ENCODE assay signal across 22 mouse cellular contexts in genomic region chr12:85570158-85570540, GRCm38 (mm10). TPM values are rescaled to one million over a fixed set of nuclear protein-coding genes. Genes with fewer than 3 reads are reported as not detected.
DNase-seq lines count a peak whose midpoint lies in the region; ATAC-seq and TF ChIP-seq lines count a peak whose summit lies in the region.
"Had no signal": no experiment of that assay in that cellular context is flagged by ENCODE, and none has a peak within 500 bp of the region (broad histone marks: within the 10 kb centered on the region; RNA-seq: fewer than 3 reads in every experiment).

No protein-coding gene starts in this region.

- DNase-seq in heart, postnatal 0 days (ENCODE audit: low spot score) = no peak
- DNase-seq in heart, postnatal 25 days (ENCODE audit: low spot score) = no peak
- peak; percentile 81 for DNase-seq in 416B (ENCODE audit: low read depth)
- no peak for DNase-seq in cerebellum, adult 18-20 months
- DNase-seq: B cell, adult 2 months; cerebellum, adult 11 months; cerebellum, postnatal 14 days; heart, adult 18-20 months; kidney, adult 11 months had no signal

- H3K4me1 ChIP-seq in heart, postnatal 0 days (ENCODE audit: control insufficient read depth, insufficient read depth) = peaks cover 15% of the 10 kb centered on the region
- H3K4me1 ChIP-seq in brown adipose tissue, adult 24 weeks (ENCODE audit: control insufficient read depth, insufficient read depth, insufficient read length, low read length) = peaks cover 7% of the 10 kb centered on the region
- H3K4me1 ChIP-seq in olfactory bulb, adult 2 months (ENCODE audit: control insufficient read depth, insufficient read depth, low read length) = peaks cover 25% of the 10 kb centered on the region
- H3K4me1 ChIP-seq in liver, embryonic 12.5 days = no peaks in the 10 kb centered on the region
- H3K4me1 ChIP-seq: embryonic facial prominence, embryonic 12.5 days had no signal

- no peak for TF ChIP-seq POLR2A in olfactory bulb, adult 2 months (IDR thresholded peaks at IDR 0.05; ENCODE audit: insufficient read depth, low read depth, low read length)

- no peak for TF ChIP-seq EP300 in heart, postnatal 0 days (IDR thresholded peaks at IDR 0.05; ENCODE audit: low read depth)

- H3K27ac ChIP-seq in heart, postnatal 0 days (ENCODE audit: low read depth) = 0 out of 2 replicates have a peak overlapping the region, but pooled peaks have one; percentile 20
- H3K27ac ChIP-seq in brown adipose tissue, adult 24 weeks (replicated peaks; ENCODE audit: low read depth, low read length) = peak overlapping the region; percentile 38
- peak overlapping the region; percentile 10; the same call in 1 of the 2 replicates for H3K27ac ChIP-seq in olfactory bulb, adult 2 months (ENCODE audit: insufficient read depth, low read depth, low read length)
- H3K27ac ChIP-seq in liver, embryonic 12.5 days = no peak overlapping the region
- H3K27ac ChIP-seq: embryonic facial prominence, embryonic 12.5 days; heart, embryonic 13.5 days; kidney, embryonic 15.5 days; liver, embryonic 14.5 days; lung, embryonic 15.5 days; midbrain, embryonic 12.5 days; neural tube, embryonic 13.5 days had no signal

- intact Hi-C loops in heart, postnatal 25 days (cut with DNase I) = loop anchor here (5.0 kb wide), 1 partner anchor 62 kb away; no protein-coding TSS in a partner anchor

- TF ChIP-seq CTCF in heart, postnatal 0 days (IDR thresholded peaks at IDR 0.05; ENCODE audit: low read depth) = no peak
- no peak for TF ChIP-seq CTCF in olfactory bulb, adult 2 months (IDR thresholded peaks at IDR 0.05; ENCODE audit: insufficient read depth, low read depth, low read length)

- H3K9ac ChIP-seq in heart, postnatal 0 days (replicated peaks; ENCODE audit: low read depth, low read length) = no peak overlapping the region
- H3K9ac ChIP-seq in liver, embryonic 12.5 days = no peak overlapping the region
- H3K9ac ChIP-seq: embryonic facial prominence, embryonic 12.5 days; kidney, embryonic 15.5 days; liver, embryonic 14.5 days; lung, embryonic 15.5 days; midbrain, embryonic 12.5 days; neural tube, embryonic 13.5 days had no signal

- H3K36me3 ChIP-seq in heart, postnatal 0 days (replicated peaks; ENCODE audit: control insufficient read depth, insufficient read depth, low read length) = no peaks in the 10 kb centered on the region
- no peaks in the 10 kb centered on the region for H3K36me3 ChIP-seq in liver, embryonic 12.5 days
- H3K36me3 ChIP-seq: embryonic facial prominence, embryonic 12.5 days; heart, embryonic 13.5 days; kidney, embryonic 15.5 days; lung, embryonic 15.5 days; midbrain, embryonic 12.5 days; neural tube, embryonic 13.5 days had no signal

- no peak overlapping the region for H3K4me2 ChIP-seq in heart, postnatal 0 days (ENCODE audit: low read depth, low read length)
- H3K4me2 ChIP-seq in liver, embryonic 12.5 days = no peak overlapping the region
- H3K4me2 ChIP-seq: embryonic facial prominence, embryonic 12.5 days; heart, embryonic 13.5 days; kidney, embryonic 15.5 days; lung, embryonic 15.5 days; midbrain, embryonic 12.5 days; neural tube, embryonic 13.5 days had no signal

- WGBS in heart, postnatal 0 days = 67% methylated on average over 1 of the region's 1 CpGs
- WGBS in olfactory bulb, adult 2 months = 54% methylated on average over 1 of the region's 1 CpGs
- WGBS in liver, embryonic 12.5 days (ENCODE audit: insufficient replicate concordance) = 65% methylated on average over 1 of the region's 1 CpGs

- H3K9me3 ChIP-seq in heart, postnatal 0 days (replicated peaks; ENCODE audit: control insufficient read depth, low read length) = no peaks in the 10 kb centered on the region
- no peaks in the 10 kb centered on the region for H3K9me3 ChIP-seq in liver, embryonic 12.5 days (replicated peaks)
- H3K9me3 ChIP-seq: embryonic facial prominence, embryonic 12.5 days; heart, embryonic 13.5 days; kidney, embryonic 15.5 days; lung, embryonic 15.5 days; midbrain, embryonic 12.5 days; neural tube, embryonic 13.5 days had no signal

- no peak overlapping the region for H3K4me3 ChIP-seq in heart, postnatal 0 days (ENCODE audit: low read depth, low read length)
- no peak overlapping the region for H3K4me3 ChIP-seq in brown adipose tissue, adult 24 weeks (ENCODE audit: insufficient read depth, low read depth, low read length)
- no peak overlapping the region for H3K4me3 ChIP-seq in olfactory bulb, adult 2 months (ENCODE audit: insufficient read depth, low read depth, low read length)
- no peak overlapping the region for H3K4me3 ChIP-seq in liver, embryonic 12.5 days
- H3K4me3 ChIP-seq: embryonic facial prominence, embryonic 12.5 days; heart, embryonic 13.5 days; kidney, embryonic 15.5 days; lung, embryonic 15.5 days; midbrain, embryonic 12.5 days; neural tube, embryonic 13.5 days had no signal

- H3K27me3 ChIP-seq in heart, postnatal 0 days (ENCODE audit: control insufficient read depth, insufficient read depth, low read length) = no peaks in the 10 kb centered on the region
- H3K27me3 ChIP-seq in liver, embryonic 12.5 days (replicated peaks) = peaks cover 7% of the 10 kb centered on the region; the same call in 1 of the 2 replicates
- H3K27me3 ChIP-seq: embryonic facial prominence, embryonic 12.5 days; kidney, embryonic 15.5 days; lung, embryonic 15.5 days; midbrain, embryonic 12.5 days; neural tube, embryonic 13.5 days had no signal

- peak; percentile 6; the same call in 1 of the 2 replicates for ATAC-seq in heart, postnatal 0 days (ENCODE audit: insufficient read depth, low read depth)
- ATAC-seq in erythroblast, adult 5-6 weeks (replicated peaks; ENCODE audit: low FRiP score, poor library complexity, severe bottlenecking) = no peak
- no peak for ATAC-seq in liver, embryonic 12.5 days
- ATAC-seq: forebrain, embryonic 14.5 days; hindbrain, embryonic 16.5 days had no signal

RNA-seq across cellular contexts. Expression of gene Jdp2, which starts 28.7 kb away (rescaled TPM):
- total RNA-seq in heart, postnatal 0 days (2014; rRNA removed; ENCODE audit: low replicate concordance) = 17.6 and 17.9 TPM in 2 replicates
- 0.44 TPM in 1 of 2 replicates, not detected in the other for polyA plus RNA-seq in heart, postnatal 0 days (2015; fragmentation: Nextera tagmentation; extraction: Ambion mirVana)
- 1 to 10 TPM; 8.8 to 9.2 TPM for total RNA-seq in heart, postnatal 25 days (2021)
- 9.9 and 11.2 TPM in 2 replicates for polyA plus RNA-seq in brown adipose tissue, adult 24 weeks (2012; ENCODE audit: insufficient read depth, insufficient read length, missing spikeins)
- not detected in 2 replicates for polyA plus RNA-seq in olfactory bulb, adult 2 months (2012; ENCODE audit: insufficient read depth, insufficient read length, low replicate concordance, missing spikeins)
- total RNA-seq in erythroblast, adult 5-6 weeks (2015; ENCODE audit: low replicate concordance) = 12.7 and 14.6 TPM in 2 replicates
- 12.4 and 13.7 TPM in 2 replicates for total RNA-seq in erythroblast, adult 5-6 weeks (2017; ENCODE audit: low replicate concordance)
- polyA plus RNA-seq in liver, embryonic 12.5 days (2016; fragmentation: Nextera tagmentation; extraction: Ambion mirVana) = 0.17 and 0.25 TPM in 2 replicates
